Mouse (Mus musculus) CH12.LX (cell line): ENCODE measurements around the gene Ubxn1. TPM values are rescaled to one million over a fixed set of nuclear protein-coding genes. Genes with fewer than 3 reads are reported as not detected.

Source experiments
- DNase-seq: peaks from one replicate; pipeline ENCODE4 v3.0.0-alpha.2; 2013; ENCODE audit errors: extremely low read depth
- H3K27ac ChIP-seq: 2 replicates; pipeline ENCODE4 v1.5.1; 2012; ENCODE audit warnings: low read depth, mild to moderate bottlenecking, control low read depth, moderate library complexity; ENCODE audit not compliant: insufficient read depth
- H3K27me3 ChIP-seq: replicated peaks from 2 replicates; pipeline ENCODE3; 2012; ENCODE audit warnings: inconsistent platforms
- H3K36me3 ChIP-seq, 2 experiments: replicated peaks in 1 of 2; 2 replicates each; pipeline versions ENCODE3 to v1.6.1; 2012; ENCODE audit warnings: inconsistent platforms in 1 of 2, low read length in 1 of 2, mild to moderate bottlenecking in 1 of 2, mixed read lengths in 1 of 2, moderate library complexity in 1 of 2; ENCODE audit not compliant: control insufficient read depth in 1 of 2, insufficient read depth in 1 of 2
- H3K4me1 ChIP-seq, 2 experiments: 2 replicates each; pipeline ENCODE4 v1.6.1; 2012; ENCODE audit warnings: inconsistent platforms in 1 of 2, moderate library complexity in 1 of 2; ENCODE audit not compliant: insufficient read depth in 2 of 2, control insufficient read depth in 1 of 2
- H3K4me2 ChIP-seq: 2 replicates; pipeline ENCODE4 v1.6.1; 2012; ENCODE audit warnings: low read depth, mild to moderate bottlenecking, control low read depth; ENCODE audit not compliant: poor library complexity, insufficient read depth, severe bottlenecking
- H3K4me3 ChIP-seq, 3 experiments: fragments of 150-350 bp in 1 of 3; sonication (generic) in 1 of 3; replicated peaks in 1 of 3; 2 replicates each; pipeline versions ENCODE3 to v1.5.1; 2011 to 2012; ENCODE audit warnings: low read depth in 2 of 3, low read length in 2 of 3, mild to moderate bottlenecking in 2 of 3, moderate library complexity in 2 of 3, control low read depth in 1 of 3, improper control_type of control experiment in 1 of 3, inconsistent platforms in 1 of 3, mixed read lengths in 1 of 3; ENCODE audit not compliant: poor library complexity in 1 of 3
- H3K79me2 ChIP-seq: replicated peaks from 2 replicates; pipeline ENCODE4 v1.6.1; 2012; ENCODE audit warnings: mild to moderate bottlenecking, moderate library complexity; ENCODE audit not compliant: control insufficient read depth, poor library complexity, insufficient read depth, severe bottlenecking; ENCODE audit errors: extremely low read depth
- H3K9ac ChIP-seq: 2 replicates; pipeline ENCODE4 v1.6.1; 2012; ENCODE audit warnings: low read depth, mild to moderate bottlenecking, control low read depth, moderate library complexity; ENCODE audit not compliant: insufficient read depth
- H3K9me3 ChIP-seq: replicated peaks from 2 replicates; pipeline ENCODE3; 2012; ENCODE audit warnings: low read length, inconsistent platforms, mixed read lengths
- BHLHE40 ChIP-seq: IDR thresholded peaks from 2 replicates; pipeline ENCODE4 v1.6.1; 2011; ENCODE audit warnings: mild to moderate bottlenecking, low read depth, low read length, improper control_type of control experiment
- CHD1 ChIP-seq: IDR thresholded peaks from 2 replicates; pipeline ENCODE4 v1.6.1; 2012; ENCODE audit warnings: low read depth, low read length, improper control_type of control experiment, inconsistent platforms
- CHD2 ChIP-seq: IDR thresholded peaks from 2 replicates; pipeline ENCODE4 v1.6.1; 2011; ENCODE audit warnings: low read length, improper control_type of control experiment
- CTCF ChIP-seq, 2 experiments: IDR thresholded peaks in 1 of 2; conservative IDR thresholded peaks in 1 of 2; 2 replicates each; pipeline ENCODE4 v1.5.1; 2011 to 2012; ENCODE audit warnings: low read depth in 2 of 2, low read length in 2 of 2, improper control_type of control experiment in 1 of 2, inconsistent platforms in 1 of 2, mild to moderate bottlenecking in 1 of 2, moderate library complexity in 1 of 2
- E2F4 ChIP-seq: IDR thresholded peaks from 2 replicates; pipeline ENCODE4 v1.6.1; 2011; ENCODE audit warnings: low read depth, low read length, improper control_type of control experiment; ENCODE audit not compliant: insufficient replicate concordance
- ELF1 ChIP-seq: IDR thresholded peaks from 2 replicates; pipeline ENCODE4 v1.6.1; 2014; ENCODE audit warnings: low read depth, mild to moderate bottlenecking, inconsistent platforms, low read length, improper control_type of control experiment
- EP300 ChIP-seq: IDR thresholded peaks from 2 replicates; pipeline ENCODE4 v1.6.1; 2011; ENCODE audit warnings: low read length, improper control_type of control experiment
- ETS1 ChIP-seq: conservative IDR thresholded peaks from 2 replicates; pipeline ENCODE4 v1.6.1; 2012; ENCODE audit warnings: low read depth, mild to moderate bottlenecking, inconsistent platforms, low read length, improper control_type of control experiment, moderate library complexity
- GABPA ChIP-seq: IDR thresholded peaks from 2 replicates; pipeline ENCODE4 v1.6.1; 2012; ENCODE audit warnings: low read depth, low read length, improper control_type of control experiment, inconsistent platforms; ENCODE audit not compliant: insufficient replicate concordance
- HCFC1 ChIP-seq: IDR thresholded peaks from 2 replicates; pipeline ENCODE4 v1.6.1; 2012; ENCODE audit warnings: low read depth, mild to moderate bottlenecking, inconsistent platforms, low read length, improper control_type of control experiment
- IRF4 ChIP-seq: IDR thresholded peaks from 2 replicates; pipeline ENCODE4 v1.6.1; 2014; ENCODE audit warnings: low read depth, mild to moderate bottlenecking, inconsistent platforms, low read length, improper control_type of control experiment
- JUN ChIP-seq: IDR thresholded peaks from 2 replicates; pipeline ENCODE4 v1.6.1; 2011; ENCODE audit warnings: low read depth, mild to moderate bottlenecking, low read length, improper control_type of control experiment, moderate library complexity; ENCODE audit not compliant: insufficient read depth
- JUND ChIP-seq: conservative IDR thresholded peaks from 2 replicates; pipeline ENCODE4 v1.6.1; 2011; ENCODE audit warnings: low read depth, low read length, improper control_type of control experiment
- KAT2A ChIP-seq: IDR thresholded peaks from 2 replicates; pipeline ENCODE4 v1.6.1; 2012; ENCODE audit warnings: low read length, improper control_type of control experiment, inconsistent platforms; ENCODE audit not compliant: insufficient replicate concordance
- MAFK ChIP-seq: IDR thresholded peaks from 2 replicates; pipeline ENCODE4 v1.6.1; 2011; ENCODE audit warnings: low read length, improper control_type of control experiment; ENCODE audit not compliant: insufficient replicate concordance
- MAX ChIP-seq: IDR thresholded peaks from 2 replicates; pipeline ENCODE4 v1.6.1; 2011; ENCODE audit warnings: low read length, improper control_type of control experiment
- MAZ ChIP-seq: IDR thresholded peaks from 2 replicates; pipeline ENCODE4 v1.6.1; 2012; ENCODE audit warnings: low read depth, mild to moderate bottlenecking, inconsistent platforms, low read length, improper control_type of control experiment, moderate library complexity
- MEF2A ChIP-seq: IDR thresholded peaks from 2 replicates; pipeline ENCODE4 v1.6.1; 2014; ENCODE audit warnings: low read depth, mild to moderate bottlenecking, inconsistent platforms, low read length, improper control_type of control experiment, borderline replicate concordance
- MXI1 ChIP-seq: IDR thresholded peaks from 2 replicates; pipeline ENCODE4 v1.6.1; 2011; ENCODE audit warnings: mild to moderate bottlenecking, low read depth, low read length, improper control_type of control experiment
- MYC ChIP-seq: IDR thresholded peaks from 2 replicates; pipeline ENCODE4 v1.6.1; 2011; ENCODE audit warnings: low read depth, mild to moderate bottlenecking, improper control_type of control experiment, low read length
- NELFE ChIP-seq: IDR thresholded peaks from 2 replicates; pipeline ENCODE4 v1.6.1; 2011; ENCODE audit warnings: low read depth, low read length, improper control_type of control experiment
- NRF1 ChIP-seq: IDR thresholded peaks from 2 replicates; pipeline ENCODE4 v1.6.1; 2014; ENCODE audit warnings: low read depth, mild to moderate bottlenecking, inconsistent platforms, low read length, improper control_type of control experiment, moderate library complexity
- PAX5 ChIP-seq: IDR thresholded peaks from 2 replicates; pipeline ENCODE4 v1.6.1; 2012; ENCODE audit warnings: low read length, inconsistent platforms, mixed read lengths
- POLR2A ChIP-seq: IDR thresholded peaks from 2 replicates; pipeline ENCODE4 v1.6.1; 2011; ENCODE audit warnings: low read depth, mild to moderate bottlenecking, improper control_type of control experiment, low read length
- POLR2AphosphoS2 ChIP-seq: IDR thresholded peaks from 2 replicates; pipeline ENCODE4 v1.6.1; 2011; ENCODE audit warnings: low read depth, low read length, improper control_type of control experiment
- RAD21 ChIP-seq: IDR thresholded peaks from 2 replicates; pipeline ENCODE4 v1.6.1; 2011; ENCODE audit warnings: low read depth, mild to moderate bottlenecking, low read length, improper control_type of control experiment, moderate library complexity
- RCOR1 ChIP-seq: conservative IDR thresholded peaks from 2 replicates; pipeline ENCODE4 v1.6.1; 2012; ENCODE audit warnings: low read depth, mild to moderate bottlenecking, inconsistent platforms, low read length, improper control_type of control experiment
- SIN3A ChIP-seq: IDR thresholded peaks from 2 replicates; pipeline ENCODE4 v1.6.1; 2012; ENCODE audit warnings: low read length, improper control_type of control experiment, inconsistent platforms
- SMC3 ChIP-seq: IDR thresholded peaks from 2 replicates; pipeline ENCODE4 v1.6.1; 2011; ENCODE audit warnings: low read depth, low read length, improper control_type of control experiment
- TBP ChIP-seq: conservative IDR thresholded peaks from 2 replicates; pipeline ENCODE4 v1.6.1; 2011; ENCODE audit warnings: low read depth, low read length, improper control_type of control experiment
- TCF12 ChIP-seq: IDR thresholded peaks from 2 replicates; pipeline ENCODE4 v1.6.1; 2014; ENCODE audit warnings: low read depth, mild to moderate bottlenecking, inconsistent platforms, low read length, improper control_type of control experiment
- UBTF ChIP-seq: IDR thresholded peaks from 2 replicates; pipeline ENCODE4 v1.6.1; 2012; ENCODE audit warnings: low read depth, mild to moderate bottlenecking, inconsistent platforms, low read length, improper control_type of control experiment, moderate library complexity
- USF1 ChIP-seq: IDR thresholded peaks from 2 replicates; pipeline ENCODE4 v1.6.1; 2014; ENCODE audit warnings: low read depth, mild to moderate bottlenecking, inconsistent platforms, low read length, improper control_type of control experiment
- USF2 ChIP-seq: conservative IDR thresholded peaks from 2 replicates; pipeline ENCODE4 v1.6.1; 2011; ENCODE audit warnings: low read depth, low read length, improper control_type of control experiment
- ZC3H11A ChIP-seq: IDR thresholded peaks from 2 replicates; pipeline ENCODE4 v1.6.1; 2012; ENCODE audit warnings: low read depth, mild to moderate bottlenecking, inconsistent platforms, low read length, improper control_type of control experiment
- ZKSCAN1 ChIP-seq: IDR thresholded peaks from 2 replicates; pipeline ENCODE4 v1.6.1; 2012; ENCODE audit warnings: low read depth, inconsistent platforms, low read length, improper control_type of control experiment, borderline replicate concordance
- ZMIZ1 ChIP-seq: IDR thresholded peaks from 2 replicates; pipeline ENCODE4 v1.6.1; 2012; ENCODE audit warnings: low read depth, mild to moderate bottlenecking, inconsistent platforms, low read length, improper control_type of control experiment
- ZNF384 ChIP-seq: IDR thresholded peaks from 2 replicates; pipeline ENCODE4 v1.6.1; 2012; ENCODE audit warnings: low read depth, low read length, improper control_type of control experiment, inconsistent platforms
- dilution Hi-C: fragments of 300-500 bp; cut with MboI; formaldehyde crosslinking; loops from 2 replicates; pipeline ENCODE4 v1.14.3; 2020; ENCODE audit warnings: low sequenced_read_pairs; ENCODE audit not compliant: extremely low pct_unique_long_range_greater_than_20kb, extremely low pct_ligation_motif_present
- in situ Hi-C: fragments of 300-500 bp; cut with MboI; formaldehyde crosslinking; loops from 3 replicates; pipeline ENCODE4 v1.14.3; 2019; ENCODE audit warnings: low sequenced_read_pairs, low pct_ligation_motif_present, low pct_unique_long_range_greater_than_20kb, mixed read lengths
- polyA plus RNA-seq: library from polyadenylated mRNA; unstranded; fragments of >175 nt; gene quantifications from 2 replicates; pipeline ENCODE4 v1.2.1, GENCODE M21; 2012; ENCODE audit warnings: low read depth; ENCODE audit not compliant: insufficient read length
- total RNA-seq, 2 experiments: library from RNA; depleted of rRNA; stranded (reverse); fragments of 300-350 nt in 1 of 2; fragments of >200 nt in 1 of 2; gene quantifications; 2 replicates each; pipeline ENCODE4 v1.2.3; 2012 to 2014

Ubxn1 gene
- total and polyA plus RNA-seq, 3 experiments, result 96.3 to 226 (median 140) TPM

- Histone ChIP-seq H3K4me2 (peak within 1 kb of the TSS; percentile 72), H3K4me3 (peak within 1 kb of the TSS; percentile 90 to 97 (median 95)), H3K27me3 (no peaks in the 10 kb centered on the region), H3K9ac (peak within 1 kb of the TSS; percentile 88), H3K9me3 (no peaks in the 10 kb centered on the region), H3K36me3 (peaks cover 7 to 32% of the 10 kb centered on the region in 2 experiments), H3K79me2 (no peaks in the 10 kb centered on the region), H3K4me1 (peaks cover 0 to 16% of the 10 kb centered on the region in 2 experiments; a peak in 3 of 4 replicates), H3K27ac (peak within 1 kb of the TSS; percentile 77)
- dilution Hi-C loops, result no loop called here
- TF ChIP-seq PAX5, result no peak
- TF ChIP-seq GABPA, result 0 out of 2 replicates have a peak, but pooled peaks have one; percentile 17
- no peak; the same call in 1 of the 2 replicates for TF ChIP-seq RCOR1
- peak; percentile 83 for TF ChIP-seq ZMIZ1
- TF ChIP-seq NELFE, result peak; percentile 91
- peak; percentile 90 for TF ChIP-seq TBP
- peak; percentile 91 for TF ChIP-seq TCF12
- peak; percentile 43; the same call in 1 of the 2 replicates for TF ChIP-seq UBTF
- no peak for TF ChIP-seq ZKSCAN1
- no peak for TF ChIP-seq CTCF (conservative IDR thresholded peaks at IDR 0.05 in 1 of 2, IDR thresholded peaks at IDR 0.05 in 1 of 2; ENCODE audit: low read depth in 2 of 2, low read length in 2 of 2)
- TF ChIP-seq MYC, result peak; percentile 98
- TF ChIP-seq ELF1, result peak; percentile 80
- peak; percentile 86 for TF ChIP-seq MAZ
- peak; percentile 99 for TF ChIP-seq MAX
- no peak for TF ChIP-seq JUN
- TF ChIP-seq CHD1, result peak; percentile 86; the same call in 1 of the 2 replicates
- peak; percentile 100 for TF ChIP-seq SIN3A
- TF ChIP-seq IRF4, result peak; percentile 63
- no peak for TF ChIP-seq CHD2
- peak; percentile 87 for TF ChIP-seq POLR2A
- no peak for TF ChIP-seq SMC3
- TF ChIP-seq USF1, result peak; percentile 58
- peak; percentile 99 for TF ChIP-seq MXI1
- peak; percentile 86; the same call in 1 of the 2 replicates for TF ChIP-seq POLR2AphosphoS2
- no peak; the same call in 1 of the 2 replicates for TF ChIP-seq USF2
- no peak for TF ChIP-seq RAD21
- TF ChIP-seq BHLHE40, result peak; percentile 100
- peak; percentile 65 for TF ChIP-seq ETS1
- peak; percentile 56; the same call in 1 of the 2 replicates for TF ChIP-seq NRF1
- TF ChIP-seq ZC3H11A, result no peak
- TF ChIP-seq E2F4, result no peak
- peak; percentile 57; the same call in 1 of the 2 replicates for TF ChIP-seq KAT2A
- no peak for TF ChIP-seq EP300
- TF ChIP-seq MEF2A, result peak; percentile 9; the same call in 1 of the 2 replicates
- TF ChIP-seq ZNF384, result peak; percentile 96
- TF ChIP-seq MAFK, result no peak
- peak; percentile 86 for TF ChIP-seq HCFC1
- TF ChIP-seq JUND, result no peak
- in situ Hi-C loops, result no loop called here
- DNase-seq, result peak; percentile 88
Observed at GRCm38 (mm10) chr19:8880311-8881033, 9.2 kb downstream of the Ubxn1 start, which contains the start of gene Uqcc3. TSS of gene Uqcc3 (minus strand) at chr19:8880923.
